Mouse (Mus musculus): ENCODE measurements at regions not wholly inside any gene's neighbourhood (a gene's known extent, or its start where the extent isn't known, plus 50 kb on each side); places are given as distances from the start of the nearest gene placed in this dataset.

DNA sequence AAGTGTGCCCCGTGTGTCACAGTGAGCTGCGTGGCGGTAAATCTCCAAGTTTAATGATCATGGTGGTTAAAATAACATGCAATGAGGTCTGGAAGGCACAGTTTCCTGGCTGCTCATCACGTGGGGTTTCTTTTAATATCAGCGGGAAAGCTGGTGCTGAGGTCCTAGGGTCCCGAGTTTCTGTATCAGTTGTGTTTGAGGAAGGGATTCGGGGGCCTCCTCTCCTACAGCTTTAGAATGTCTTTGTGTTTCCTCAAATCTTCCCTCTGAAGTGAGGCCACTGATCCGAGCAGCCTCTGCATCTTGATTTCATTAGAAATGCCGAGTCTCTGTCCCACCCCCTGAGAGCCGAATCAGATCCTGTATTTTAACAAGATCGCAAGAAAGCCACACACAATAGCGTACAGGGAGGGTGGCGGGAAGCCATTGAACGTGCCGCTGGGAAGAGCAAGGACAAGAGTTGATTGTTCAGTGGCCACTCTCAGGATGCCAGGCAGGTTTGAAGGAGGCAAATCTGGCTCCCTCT lies 215.5 kb downstream of the Ppp4r2 start:
- DNase-seq: no peak

DNA sequence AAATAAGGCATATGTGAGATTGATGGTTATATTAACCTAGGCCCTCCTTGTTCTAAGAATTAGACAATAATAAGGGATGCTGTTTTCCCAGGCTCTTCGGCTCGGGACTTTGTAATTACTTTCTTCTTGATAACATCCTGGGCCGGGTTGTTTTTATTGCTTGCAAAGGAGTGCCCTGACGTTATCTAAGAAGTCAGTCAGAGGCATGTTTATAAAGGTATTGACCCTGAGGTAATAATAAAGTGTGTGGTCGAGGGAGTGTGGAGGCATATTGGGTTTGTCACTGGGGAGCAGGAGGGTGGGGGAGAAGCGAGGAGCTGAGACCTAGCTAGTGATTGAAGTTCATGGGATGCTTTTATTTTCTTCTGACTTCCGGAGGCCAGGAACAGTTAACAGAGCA lies 221.5 kb downstream of the Ppp4r2 start:
- no peak for DNase-seq

DNA sequence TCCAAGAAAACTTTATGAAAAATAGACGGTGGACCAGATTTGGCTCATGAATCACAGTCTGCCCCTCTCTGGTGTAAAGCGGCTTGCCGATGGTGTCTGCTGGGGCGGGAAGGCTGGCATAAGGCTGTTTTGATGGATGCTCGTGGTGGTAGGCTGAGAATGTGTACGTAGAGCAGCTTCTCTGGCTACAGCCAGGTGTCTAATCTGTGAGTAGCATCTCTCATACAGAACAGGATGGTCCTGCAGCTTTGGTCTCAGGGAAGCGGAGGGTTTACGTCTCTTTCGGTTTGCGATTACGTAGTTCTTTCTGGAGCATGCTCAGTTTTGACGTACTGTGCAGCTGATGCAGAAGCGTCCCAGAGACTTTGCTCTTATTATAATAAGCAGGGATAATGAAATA lies 222.9 kb downstream of the Ppp4r2 start:
- no peak for DNase-seq

DNA sequence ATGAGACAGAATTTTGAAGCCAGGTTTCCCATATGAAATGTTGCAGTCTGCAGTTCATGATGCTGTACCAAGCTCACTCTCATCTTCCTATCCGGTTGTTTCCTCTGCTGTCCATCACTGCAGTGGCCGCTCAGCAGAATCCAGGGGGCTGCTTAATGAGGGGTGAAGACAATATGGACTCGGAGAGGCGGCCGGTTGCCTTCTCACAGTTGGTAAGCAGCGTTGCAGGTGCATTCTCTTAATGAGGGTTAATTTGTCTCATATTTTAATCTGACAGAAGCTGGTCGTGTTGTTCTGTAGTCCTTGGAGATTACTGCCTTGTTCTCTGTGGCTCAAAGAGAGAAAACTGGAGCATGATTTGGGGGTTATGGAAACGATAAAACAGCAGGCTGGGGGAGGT lies 225.6 kb downstream of the Ppp4r2 start:
- DNase-seq: no peak

DNA sequence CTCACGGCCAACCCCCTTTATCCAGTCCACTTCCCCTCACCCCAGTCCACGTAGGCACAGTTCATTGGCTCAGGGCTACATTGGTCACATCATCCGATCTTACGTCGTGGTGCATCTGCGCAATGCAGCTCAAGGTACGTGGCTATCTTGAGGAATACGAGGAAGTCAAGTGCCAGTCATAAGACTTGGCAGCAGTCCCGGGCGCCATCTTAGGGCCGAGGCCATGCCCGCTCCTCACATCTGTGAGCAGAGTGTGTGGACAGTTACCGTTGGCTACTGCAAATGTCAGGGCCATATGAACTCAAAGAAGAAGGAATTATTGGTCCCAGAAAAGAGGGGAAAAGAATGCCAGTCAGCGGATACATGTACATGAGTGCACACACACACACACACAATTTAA lies 228.8 kb downstream of the Ppp4r2 start:
- no peak for DNase-seq

- DNase-seq: no peak
Observed at GRCm38 (mm10) chr6:101075753-101076516, 242.5 kb downstream of the Ppp4r2 start.

GRCm38 (mm10) chr6:101078294-101078693 lies 244.9 kb downstream of the Ppp4r2 start:
- no peak for DNase-seq

- DNase-seq: peak in 1 of 2 experiments; percentile 5
Observed at GRCm38 (mm10) chr6:101083676-101084075, 250.3 kb downstream of the Ppp4r2 start.

DNA sequence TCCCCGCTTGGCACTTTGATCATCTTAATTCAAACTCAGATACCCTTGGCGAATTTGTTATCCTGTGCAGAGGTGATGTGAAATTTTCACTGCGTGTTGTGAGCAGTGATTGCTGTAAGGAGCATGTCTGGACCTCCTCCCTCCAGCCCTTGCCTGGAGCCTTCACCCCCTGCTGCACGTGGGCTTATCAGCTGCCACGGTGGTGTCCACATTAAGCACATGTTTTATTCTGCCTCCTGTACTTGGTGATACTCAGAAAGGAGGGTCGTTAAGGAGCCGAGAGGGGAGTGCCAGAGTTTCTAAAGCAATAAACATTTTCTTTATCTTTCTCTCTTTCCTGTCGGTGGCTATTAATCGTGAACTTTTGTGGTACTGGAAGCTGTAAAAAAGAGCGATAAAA lies 258.8 kb downstream of the Ppp4r2 start:
- DNase-seq: no peak
